Mouse (Mus musculus): ENCODE data around the gene Pcbp4. TPM values are rescaled to one million over a fixed set of nuclear protein-coding genes. Genes with fewer than 3 reads are reported as not detected.

Gene Pcbp4
- polyA plus RNA-seq, 1 experiment from 2014 or later: 300 TPM

DNA sequence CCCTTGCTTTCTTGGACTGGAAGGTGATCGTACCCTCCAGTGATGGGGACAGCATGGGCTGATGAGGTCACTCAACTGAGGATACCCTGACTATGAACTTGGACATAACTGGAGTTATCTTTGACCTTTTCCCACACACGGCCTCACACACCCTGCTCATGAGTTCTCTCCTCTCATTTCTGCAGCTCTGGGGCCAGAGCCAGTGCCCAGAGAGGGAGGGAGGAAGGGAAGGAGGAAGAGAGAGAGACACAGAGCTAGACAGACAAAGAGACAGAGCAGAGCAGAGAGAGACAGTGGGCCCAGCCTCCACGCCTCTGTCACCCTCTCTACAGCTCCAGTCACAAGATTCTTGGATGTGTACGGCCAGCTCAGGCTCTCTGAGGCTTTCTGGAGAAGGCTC, 19.2 kb downstream of the Pcbp4 start:
- 66% methylated on average over 4 of the region's 4 CpGs for whole genome bisulfite sequencing
- no peaks in the 10 kb centered on the region for H3K9me3 ChIP-seq (ENCODE audit: control insufficient read depth, low read length)
- no peak overlapping the region for H3K27ac ChIP-seq (ENCODE audit: low read depth, low read length)
- H3K36me3 ChIP-seq (ENCODE audit: control insufficient read depth, insufficient read depth, low read length): no peaks in the 10 kb centered on the region
- H3K4me3 ChIP-seq (ENCODE audit: low read depth, low read length): no peak overlapping the region
- H3K27me3 ChIP-seq (ENCODE audit: control insufficient read depth, insufficient read depth, low read length): no peaks in the 10 kb centered on the region
- H3K9ac ChIP-seq (ENCODE audit: low read length): no peak overlapping the region
- H3K4me2 ChIP-seq (ENCODE audit: low read depth, low read length, severe bottlenecking): no peak overlapping the region
- peaks cover 11% of the 10 kb centered on the region for H3K4me1 ChIP-seq (replicated peaks; ENCODE audit: control insufficient read depth, insufficient read depth, low read length)
- ATAC-seq (replicated peaks; ENCODE audit: low FRiP score) (no peak), DNase-seq (ENCODE audit: low spot score) (no peak)

DNA sequence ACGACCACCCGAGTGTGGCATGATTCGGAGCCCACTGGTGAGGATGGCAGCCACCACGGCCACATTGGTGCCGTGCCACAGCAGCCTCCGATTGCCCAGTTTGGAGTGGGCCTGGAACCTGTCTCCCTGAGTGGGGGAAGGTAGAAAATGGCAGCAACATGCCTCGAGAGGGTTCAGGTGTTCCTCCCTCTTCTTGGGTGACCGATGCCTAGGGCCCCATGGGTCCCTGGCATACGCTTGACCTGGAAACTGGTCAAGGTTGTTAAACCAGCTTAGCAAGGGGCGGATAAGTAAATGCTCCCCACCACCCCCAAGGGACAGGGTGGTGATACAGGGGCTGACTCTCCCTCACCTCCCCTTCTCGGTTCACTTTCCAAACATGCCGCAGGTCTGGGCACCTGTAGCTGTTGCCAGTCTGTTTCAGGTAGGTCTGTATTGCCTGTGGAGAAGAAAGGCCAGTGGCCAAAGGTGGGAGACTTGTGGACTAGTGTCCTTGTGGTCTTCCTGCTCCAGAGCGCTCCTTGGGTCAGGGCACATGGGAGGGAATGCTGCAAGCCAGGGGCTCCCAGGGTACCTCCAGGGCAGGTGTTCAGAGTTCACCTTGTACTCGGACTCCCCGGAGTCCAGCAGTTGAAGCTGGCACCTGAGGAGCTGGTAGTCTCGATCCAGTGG, 20.1 kb downstream of the Pcbp4 start:
- peaks cover 17% of the 10 kb centered on the region for H3K4me1 ChIP-seq (replicated peaks; ENCODE audit: control insufficient read depth, insufficient read depth, low read length)
- no peak overlapping the region for H3K4me2 ChIP-seq (ENCODE audit: low read depth, low read length, severe bottlenecking)
- no peaks in the 10 kb centered on the region for H3K36me3 ChIP-seq (ENCODE audit: control insufficient read depth, insufficient read depth, low read length)
- no peak overlapping the region for H3K27ac ChIP-seq (ENCODE audit: low read depth, low read length)
- H3K9ac ChIP-seq (ENCODE audit: low read length): no peak overlapping the region
- no peak overlapping the region for H3K4me3 ChIP-seq (ENCODE audit: low read depth, low read length)
- H3K9me3 ChIP-seq (ENCODE audit: control insufficient read depth, low read length): no peaks in the 10 kb centered on the region
- no peak for ATAC-seq (replicated peaks; ENCODE audit: low FRiP score)
- WGBS: 91% methylated on average over 16 of the region's 16 CpGs
- no peaks in the 10 kb centered on the region for H3K27me3 ChIP-seq (ENCODE audit: control insufficient read depth, insufficient read depth, low read length)
- DNase-seq (ENCODE audit: low spot score): no peak

DNA sequence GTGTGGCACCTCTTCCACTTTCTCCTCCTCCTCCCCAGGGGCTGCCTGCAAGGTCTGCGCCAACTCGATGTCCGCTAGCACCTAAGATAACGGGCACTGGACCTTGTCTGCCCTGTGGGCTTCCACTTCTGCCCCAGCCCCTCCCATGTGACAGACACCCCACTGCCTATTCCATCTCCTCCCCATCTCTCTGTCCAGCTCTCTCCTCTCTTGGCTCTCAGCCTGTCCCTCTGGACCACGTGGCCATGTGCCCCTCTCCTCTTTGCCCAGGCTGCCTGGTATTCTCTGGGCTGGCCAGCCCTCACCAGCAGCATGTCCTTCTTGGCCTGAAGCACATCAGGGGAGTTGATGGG, 20.6 kb downstream of the Pcbp4 start:
- no peak for DNase-seq (ENCODE audit: low spot score)
- no peak overlapping the region for H3K27ac ChIP-seq (ENCODE audit: low read depth, low read length)
- no peaks in the 10 kb centered on the region for H3K9me3 ChIP-seq (ENCODE audit: control insufficient read depth, low read length)
- no peak overlapping the region for H3K4me3 ChIP-seq (ENCODE audit: low read depth, low read length)
- H3K9ac ChIP-seq (ENCODE audit: low read length): no peak overlapping the region
- no peak for ATAC-seq (replicated peaks; ENCODE audit: low FRiP score)
- H3K4me1 ChIP-seq (replicated peaks; ENCODE audit: control insufficient read depth, insufficient read depth, low read length): peaks cover 17% of the 10 kb centered on the region
- 81% methylated on average over 5 of the region's 5 CpGs for WGBS
- H3K36me3 ChIP-seq (ENCODE audit: control insufficient read depth, insufficient read depth, low read length): no peaks in the 10 kb centered on the region
- H3K27me3 ChIP-seq (ENCODE audit: control insufficient read depth, insufficient read depth, low read length): no peaks in the 10 kb centered on the region
- no peak overlapping the region for H3K4me2 ChIP-seq (ENCODE audit: low read depth, low read length, severe bottlenecking)

DNA sequence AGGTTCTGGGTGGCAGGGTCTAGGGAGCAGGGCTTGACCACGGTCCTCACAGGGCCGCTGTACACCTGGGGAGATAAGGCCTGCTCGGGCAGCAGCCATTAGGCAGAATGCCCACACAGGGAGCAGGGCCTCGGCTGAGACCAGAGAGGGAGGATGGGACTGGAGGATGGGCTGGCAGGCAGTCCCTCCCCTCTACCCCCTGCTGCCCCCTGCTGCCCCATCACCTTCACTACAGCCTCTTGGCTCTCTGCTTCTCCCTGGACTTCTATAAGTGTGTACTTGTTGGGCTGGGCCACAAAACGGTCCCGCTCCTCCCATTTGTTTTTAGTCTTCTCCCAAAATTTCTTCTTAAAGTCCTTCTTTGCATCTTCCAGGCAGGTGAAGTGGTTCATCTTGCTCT, 21.4 kb downstream of the Pcbp4 start:
- ATAC-seq (replicated peaks; ENCODE audit: low FRiP score) (peak; percentile 32), DNase-seq (ENCODE audit: low spot score) (peak; percentile 92)
- Histone ChIP-seq H3K27ac (ENCODE audit: low read depth, low read length) (no peak overlapping the region), H3K4me3 (ENCODE audit: low read depth, low read length) (no peak overlapping the region), H3K9ac (ENCODE audit: low read length) (peak overlapping the region; percentile 41; the same call in 1 of the 2 replicates), H3K9me3 (ENCODE audit: control insufficient read depth, low read length) (no peaks in the 10 kb centered on the region), H3K4me1 (replicated peaks; ENCODE audit: control insufficient read depth, insufficient read depth, low read length) (peaks cover 17% of the 10 kb centered on the region), H3K4me2 (ENCODE audit: low read depth, low read length, severe bottlenecking) (no peak overlapping the region), H3K36me3 (ENCODE audit: control insufficient read depth, insufficient read depth, low read length) (no peaks in the 10 kb centered on the region), H3K27me3 (ENCODE audit: control insufficient read depth, insufficient read depth, low read length) (no peaks in the 10 kb centered on the region)
- 2% methylated on average over 6 of the region's 6 CpGs for WGBS

DNA sequence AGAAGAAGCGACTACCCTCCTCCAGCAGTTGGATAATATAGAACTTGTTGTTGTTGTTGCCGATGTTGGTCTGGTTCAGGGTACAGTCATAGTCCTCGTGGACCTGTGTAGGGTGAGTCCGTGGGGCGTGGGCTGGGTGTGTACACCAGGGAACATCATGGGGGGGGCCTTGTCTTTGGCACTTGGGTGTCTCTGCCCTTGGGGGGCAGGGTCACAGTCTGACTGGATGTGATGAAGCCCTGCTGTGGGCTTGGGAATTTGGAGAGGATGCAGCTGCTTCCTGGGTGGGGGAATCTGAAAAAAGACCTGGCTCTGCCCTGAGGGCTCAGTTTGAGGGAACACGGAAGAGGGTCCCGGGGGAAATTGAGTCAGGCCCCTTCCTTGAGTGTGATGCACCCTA, 22.0 kb downstream of the Pcbp4 start:
- 0 out of 2 replicates have a peak overlapping the region, but pooled peaks have one; percentile 27 for H3K9ac ChIP-seq (ENCODE audit: low read length)
- H3K4me3 ChIP-seq (ENCODE audit: low read depth, low read length): no peak overlapping the region
- 67% methylated on average over 7 of the region's 7 CpGs for WGBS
- H3K36me3 ChIP-seq (ENCODE audit: control insufficient read depth, insufficient read depth, low read length): no peaks in the 10 kb centered on the region
- no peaks in the 10 kb centered on the region for H3K9me3 ChIP-seq (ENCODE audit: control insufficient read depth, low read length)
- no peak for ATAC-seq (replicated peaks; ENCODE audit: low FRiP score)
- H3K4me1 ChIP-seq (replicated peaks; ENCODE audit: control insufficient read depth, insufficient read depth, low read length): peaks cover 17% of the 10 kb centered on the region
- no peak overlapping the region for H3K4me2 ChIP-seq (ENCODE audit: low read depth, low read length, severe bottlenecking)
- DNase-seq (ENCODE audit: low spot score): no peak
- no peak overlapping the region for H3K27ac ChIP-seq (ENCODE audit: low read depth, low read length)
- no peaks in the 10 kb centered on the region for H3K27me3 ChIP-seq (ENCODE audit: control insufficient read depth, insufficient read depth, low read length)

DNA sequence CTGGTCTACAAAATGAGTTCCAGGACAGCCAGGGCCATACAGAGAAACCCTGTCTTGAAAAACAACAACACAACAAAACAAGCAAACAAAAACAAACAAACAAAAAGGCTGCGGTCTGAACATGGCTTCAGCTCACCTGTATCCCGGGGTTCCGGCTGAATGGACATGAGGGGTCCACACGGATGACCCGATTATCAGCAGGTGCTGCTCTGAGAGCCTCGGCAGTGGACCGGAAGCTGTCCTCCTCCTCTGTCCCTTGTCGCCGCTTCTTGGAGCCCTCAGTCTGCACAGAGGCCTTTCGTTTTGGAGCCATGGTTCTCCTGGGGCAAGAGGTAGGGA, 22.5 kb downstream of the Pcbp4 start, which contains the start of gene Rrp9:
Gene Rrp9, plus strand, starts transcription at position 301 of the 339 bp plus-strand sequence.
- 90% methylated on average over 10 of the region's 10 CpGs for WGBS
- no peaks in the 10 kb centered on the region; the same call in 1 of the 2 replicates for H3K36me3 ChIP-seq (ENCODE audit: control insufficient read depth, insufficient read depth, low read length)
- H3K4me1 ChIP-seq (replicated peaks; ENCODE audit: control insufficient read depth, insufficient read depth, low read length): peaks cover 17% of the 10 kb centered on the region
- peak within 1 kb of the TSS; percentile 31 for H3K4me2 ChIP-seq (ENCODE audit: low read depth, low read length, severe bottlenecking)
- ATAC-seq (replicated peaks; ENCODE audit: low FRiP score): no peak
- H3K9ac ChIP-seq (ENCODE audit: low read length): peak within 1 kb of the TSS; percentile 39
- no peaks in the 10 kb centered on the region for H3K27me3 ChIP-seq (ENCODE audit: control insufficient read depth, insufficient read depth, low read length)
- DNase-seq (ENCODE audit: low spot score): no peak
- H3K9me3 ChIP-seq (ENCODE audit: control insufficient read depth, low read length): no peaks in the 10 kb centered on the region
- no peak within 1 kb of the TSS for H3K4me3 ChIP-seq (ENCODE audit: low read depth, low read length)
- H3K27ac ChIP-seq (ENCODE audit: low read depth, low read length): no peak within 1 kb of the TSS

DNA sequence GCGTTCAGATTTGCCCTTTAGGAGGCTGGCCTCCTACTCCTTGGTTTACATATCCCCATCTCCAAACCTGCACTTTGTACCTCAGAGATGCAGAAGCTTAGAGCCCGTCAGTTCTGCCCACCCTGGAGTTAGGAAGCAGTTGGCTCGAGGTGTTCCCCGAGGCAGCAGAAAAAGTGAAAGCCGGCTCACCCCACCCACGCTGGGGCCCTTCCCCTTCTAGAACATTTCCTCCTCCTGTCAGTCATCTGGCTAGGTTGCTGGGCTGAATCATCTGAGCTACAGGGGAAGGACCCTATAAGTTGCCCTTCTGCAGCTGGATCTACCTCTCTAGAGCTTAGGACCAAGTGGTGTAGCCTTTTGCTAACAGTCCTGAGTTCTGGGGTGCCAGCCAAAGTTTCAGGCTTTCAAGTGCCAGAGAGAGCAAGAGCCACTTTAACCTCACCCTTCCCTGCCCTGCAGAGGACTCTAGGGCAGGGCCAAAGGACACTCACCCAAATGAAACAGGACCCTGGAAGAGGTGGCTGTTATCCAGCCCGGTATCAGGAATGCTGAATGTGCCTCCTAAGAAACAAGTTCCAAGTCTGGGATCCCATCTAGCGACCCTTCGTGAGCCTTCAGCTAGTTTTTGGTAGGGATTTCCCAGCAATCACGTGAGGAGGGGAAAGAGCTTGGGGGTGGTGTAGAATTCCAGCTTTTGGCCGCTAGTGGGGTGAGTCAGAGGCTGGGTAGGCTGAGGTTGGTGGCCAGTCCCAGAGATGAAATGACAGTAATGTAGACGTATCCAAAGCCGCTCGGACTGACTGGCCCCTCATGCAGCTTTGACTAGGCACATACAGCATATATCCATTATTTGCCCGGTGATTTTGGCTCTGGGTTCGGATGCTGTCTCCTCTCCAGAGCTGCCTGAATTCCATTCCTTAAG, 23.2 kb downstream of the Pcbp4 start:
- Histone ChIP-seq H3K9me3 (ENCODE audit: control insufficient read depth, low read length) (no peaks in the 10 kb centered on the region), H3K4me1 (replicated peaks; ENCODE audit: control insufficient read depth, insufficient read depth, low read length) (peaks cover 17% of the 10 kb centered on the region), H3K4me2 (ENCODE audit: low read depth, low read length, severe bottlenecking) (peak overlapping the region; percentile 31), H3K4me3 (ENCODE audit: low read depth, low read length) (no peak overlapping the region), H3K36me3 (ENCODE audit: control insufficient read depth, insufficient read depth, low read length) (no peaks in the 10 kb centered on the region; the same call in 1 of the 2 replicates), H3K27ac (ENCODE audit: low read depth, low read length) (no peak overlapping the region), H3K27me3 (ENCODE audit: control insufficient read depth, insufficient read depth, low read length) (no peaks in the 10 kb centered on the region), H3K9ac (ENCODE audit: low read length) (peak overlapping the region; percentile 39)
- ATAC-seq (replicated peaks; ENCODE audit: low FRiP score) (peak; percentile 62), DNase-seq (ENCODE audit: low spot score) (no peak)
- 37% methylated on average over 16 of the region's 16 CpGs for WGBS

DNA sequence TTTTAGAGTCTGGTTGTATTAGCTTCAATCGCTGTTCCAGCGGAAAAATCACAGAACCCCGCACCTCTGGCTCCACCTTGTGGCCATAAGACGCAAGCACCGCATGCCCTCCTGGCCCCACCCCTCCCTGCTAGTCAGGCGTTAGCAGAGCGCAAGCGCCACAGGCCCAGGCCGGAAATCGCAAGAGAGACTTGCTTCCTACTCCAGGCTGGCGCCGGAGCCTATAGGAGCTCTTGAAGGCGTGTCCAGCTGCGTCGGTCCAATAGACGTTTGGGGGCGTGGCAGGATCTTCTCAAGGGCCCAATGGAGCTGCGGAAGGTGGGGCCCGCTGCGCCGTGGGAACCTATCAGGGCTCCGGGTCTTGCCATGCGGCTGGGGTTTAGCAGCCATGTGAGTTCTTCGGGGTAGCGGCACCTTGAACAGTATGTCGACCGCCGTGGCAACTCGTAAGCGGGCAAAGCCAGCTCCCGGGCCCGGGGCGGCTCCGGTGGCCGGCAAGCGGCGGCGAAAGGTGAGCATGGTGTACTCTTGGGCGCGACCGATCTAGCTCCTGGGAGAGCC, 23.9 kb downstream of the Pcbp4 start, which contains the start of gene Parp3:
Gene Parp3, minus strand, starts transcription at position 26 of the 561 bp plus-strand sequence.
- no peaks in the 10 kb centered on the region for H3K27me3 ChIP-seq (ENCODE audit: control insufficient read depth, insufficient read depth, low read length)
- H3K36me3 ChIP-seq (ENCODE audit: control insufficient read depth, insufficient read depth, low read length): no peaks in the 10 kb centered on the region; the same call in 1 of the 2 replicates
- no peaks in the 10 kb centered on the region for H3K9me3 ChIP-seq (ENCODE audit: control insufficient read depth, low read length)
- H3K4me1 ChIP-seq (replicated peaks; ENCODE audit: control insufficient read depth, insufficient read depth, low read length): peaks cover 12% of the 10 kb centered on the region
- H3K4me3 ChIP-seq (ENCODE audit: low read depth, low read length): peak within 1 kb of the TSS; percentile 70
- H3K27ac ChIP-seq (ENCODE audit: low read depth, low read length): no peak within 1 kb of the TSS
- peak; percentile 99 for DNase-seq (ENCODE audit: low spot score)
- WGBS: 0% methylated on average over 41 of the region's 41 CpGs
- peak within 1 kb of the TSS; percentile 76 for H3K4me2 ChIP-seq (ENCODE audit: low read depth, low read length, severe bottlenecking)
- peak within 1 kb of the TSS; percentile 64 for H3K9ac ChIP-seq (ENCODE audit: low read length)
- peak; percentile 98 for ATAC-seq (replicated peaks; ENCODE audit: low FRiP score)

Data from forebrain, embryonic 11.5 days (tissue).